Mouse (Mus musculus) MEL (cell line): ENCODE results near the gene Cage1. TPM values are rescaled to one million over a fixed set of nuclear protein-coding genes. Genes with fewer than 3 reads are reported as not detected.

Experiments
- DNase-seq: peaks from one replicate; pipeline ENCODE4 v3.0.0; 2011; ENCODE audit warnings: low read depth, low spot score
- H3K27ac ChIP-seq: 2 replicates; pipeline ENCODE4 v1.5.1; 2012; ENCODE audit warnings: low read depth, mild to moderate bottlenecking, control low read depth, low read length, moderate library complexity; ENCODE audit not compliant: control insufficient read depth
- H3K27me3 ChIP-seq, 2 experiments: fragments of 150-350 bp in 1 of 2; sonication (generic) in 1 of 2; 2 replicates each; pipeline ENCODE4 v1.6.1; 2012; ENCODE audit warnings: low read length in 2 of 2, mild to moderate bottlenecking in 2 of 2, improper control_type of control experiment in 1 of 2, moderate library complexity in 1 of 2; ENCODE audit not compliant: insufficient read depth in 2 of 2, control insufficient read depth in 1 of 2
- H3K36me3 ChIP-seq, 2 experiments: 2 replicates each; pipeline ENCODE4 v1.6.1; 2012 to 2014; ENCODE audit warnings: low read length in 2 of 2, improper control_type of control experiment in 1 of 2, inconsistent platforms in 1 of 2, mild to moderate bottlenecking in 1 of 2; ENCODE audit not compliant: insufficient read depth in 2 of 2, control insufficient read depth in 1 of 2
- H3K4me1 ChIP-seq, 2 experiments: fragments of 150-350 bp in 1 of 2; sonication (generic) in 1 of 2; 2 replicates each; pipeline ENCODE4 v1.6.1; 2012; ENCODE audit warnings: low read length in 2 of 2, improper control_type of control experiment in 1 of 2, mild to moderate bottlenecking in 1 of 2; ENCODE audit not compliant: insufficient read depth in 2 of 2, control insufficient read depth in 1 of 2
- H3K4me3 ChIP-seq, 2 experiments: fragments of 150-350 bp in 1 of 2; sonication (generic) in 1 of 2; 2 replicates each; pipeline ENCODE4 v1.5.1; 2012; ENCODE audit warnings: low read depth in 2 of 2, low read length in 2 of 2, mild to moderate bottlenecking in 2 of 2, moderate library complexity in 2 of 2, control low read depth in 1 of 2, improper control_type of control experiment in 1 of 2; ENCODE audit not compliant: control insufficient read depth in 1 of 2, insufficient read depth in 1 of 2
- H3K79me2 ChIP-seq: 2 replicates; pipeline ENCODE4 v1.6.1; 2012; ENCODE audit warnings: mild to moderate bottlenecking, low read length, moderate library complexity; ENCODE audit not compliant: control insufficient read depth, poor library complexity, insufficient read depth
- H3K9ac ChIP-seq: 2 replicates; pipeline ENCODE4 v1.6.1; 2012; ENCODE audit warnings: low read depth, mild to moderate bottlenecking, control low read depth, low read length, moderate library complexity; ENCODE audit not compliant: control insufficient read depth, poor library complexity, severe bottlenecking
- H3K9me3 ChIP-seq: fragments of 150-350 bp; sonication (generic); replicated peaks from 2 replicates; pipeline ENCODE4 v1.6.1; 2012; ENCODE audit warnings: mild to moderate bottlenecking, low read length, improper control_type of control experiment, moderate library complexity; ENCODE audit not compliant: insufficient read depth
- CHD1 ChIP-seq: IDR thresholded peaks from 2 replicates; pipeline ENCODE4 v1.6.1; 2012; ENCODE audit warnings: low read depth, mild to moderate bottlenecking, inconsistent platforms, low read length, improper control_type of control experiment
- EP300 ChIP-seq, 2 experiments: IDR thresholded peaks; 2 replicates each; pipeline ENCODE4 v1.6.1; 2011; ENCODE audit warnings: improper control_type of control experiment in 2 of 2, low read length in 2 of 2, low read depth in 1 of 2, mild to moderate bottlenecking in 1 of 2
- ETS1 ChIP-seq: IDR thresholded peaks from 2 replicates; pipeline ENCODE4 v1.6.1; 2012; ENCODE audit warnings: low read depth, mild to moderate bottlenecking, inconsistent platforms, low read length, improper control_type of control experiment, moderate library complexity
- GABPA ChIP-seq: IDR thresholded peaks from 2 replicates; pipeline ENCODE4 v1.6.1; 2012; ENCODE audit warnings: low read depth, mild to moderate bottlenecking, inconsistent platforms, low read length, improper control_type of control experiment, moderate library complexity
- JUND ChIP-seq: IDR thresholded peaks from 2 replicates; pipeline ENCODE4 v1.6.1; 2011; ENCODE audit warnings: low read depth, mild to moderate bottlenecking, improper control_type of control experiment, low read length
- KAT2A ChIP-seq: conservative IDR thresholded peaks from 2 replicates; pipeline ENCODE4 v1.6.1; 2012; ENCODE audit warnings: low read depth, low read length, improper control_type of control experiment, inconsistent platforms
- MEF2A ChIP-seq: IDR thresholded peaks from 2 replicates; pipeline ENCODE4 v1.6.1; 2014; ENCODE audit warnings: low read depth, mild to moderate bottlenecking, inconsistent platforms, low read length, improper control_type of control experiment; ENCODE audit not compliant: poor library complexity, insufficient replicate concordance, severe bottlenecking; ENCODE audit errors: extremely low read depth
- MXI1 ChIP-seq: IDR thresholded peaks from 2 replicates; pipeline ENCODE4 v1.6.1; 2011; ENCODE audit warnings: mild to moderate bottlenecking, low read depth, low read length, improper control_type of control experiment
- MYB ChIP-seq: IDR thresholded peaks from 2 replicates; pipeline ENCODE4 v1.6.1; 2011; ENCODE audit warnings: mild to moderate bottlenecking, low read depth, low read length, improper control_type of control experiment
- NELFE ChIP-seq: IDR thresholded peaks from 2 replicates; pipeline ENCODE4 v1.6.1; 2011; ENCODE audit warnings: low read depth, low read length, improper control_type of control experiment
- POLR2A ChIP-seq, 2 experiments: IDR thresholded peaks; 2 replicates each; pipeline ENCODE4 v1.6.1; 2011 to 2012; ENCODE audit warnings: low read length in 2 of 2, mild to moderate bottlenecking in 2 of 2, control low read depth in 1 of 2, improper control_type of control experiment in 1 of 2, low read depth in 1 of 2, moderate library complexity in 1 of 2; ENCODE audit not compliant: control insufficient read depth in 1 of 2, insufficient read depth in 1 of 2, poor library complexity in 1 of 2
- POLR2AphosphoS5 ChIP-seq: IDR thresholded peaks from 2 replicates; pipeline ENCODE4 v1.6.1; 2012; ENCODE audit warnings: low read depth, borderline replicate concordance, mild to moderate bottlenecking, inconsistent platforms, low read length, moderate library complexity, mixed read lengths
- RAD21 ChIP-seq: IDR thresholded peaks from 2 replicates; pipeline ENCODE4 v1.6.1; 2011; ENCODE audit warnings: mild to moderate bottlenecking, low read depth, low read length, improper control_type of control experiment
- RCOR1 ChIP-seq: IDR thresholded peaks from 2 replicates; pipeline ENCODE4 v1.6.1; 2012; ENCODE audit warnings: low read depth, mild to moderate bottlenecking, inconsistent platforms, low read length, improper control_type of control experiment
- SIN3A ChIP-seq: IDR thresholded peaks from 2 replicates; pipeline ENCODE4 v1.6.1; 2012; ENCODE audit warnings: low read length, improper control_type of control experiment, inconsistent platforms
- TCF12 ChIP-seq: IDR thresholded peaks from 2 replicates; pipeline ENCODE4 v1.6.1; 2014; ENCODE audit warnings: low read depth, mild to moderate bottlenecking, inconsistent platforms, low read length, improper control_type of control experiment, moderate library complexity
- ZKSCAN1 ChIP-seq: IDR thresholded peaks from 2 replicates; pipeline ENCODE4 v1.6.1; 2012; ENCODE audit warnings: low read depth, mild to moderate bottlenecking, inconsistent platforms, low read length, improper control_type of control experiment, moderate library complexity
- ZMIZ1 ChIP-seq: IDR thresholded peaks from 2 replicates; pipeline ENCODE4 v1.6.1; 2012; ENCODE audit warnings: low read depth, mild to moderate bottlenecking, inconsistent platforms, low read length, improper control_type of control experiment, moderate library complexity
- polyA plus RNA-seq, 2 experiments: library from polyadenylated mRNA; stranded (reverse) in 1 of 2; unstranded in 1 of 2; fragments of >175 nt in 1 of 2; fragments of >200 nt in 1 of 2; gene quantifications; 2 replicates each; pipeline versions ENCODE4 v1.2.1 to v1.2.4; 2012; ENCODE audit warnings: low replicate concordance in 2 of 2, low read depth in 1 of 2; ENCODE audit not compliant: insufficient read length in 2 of 2, insufficient read depth in 1 of 2, missing spikeins in 1 of 2
- total RNA-seq: library from RNA; depleted of rRNA; stranded (reverse); fragments of 300-350 nt; gene quantifications from 2 replicates; pipeline ENCODE4 v1.2.3, GENCODE M21; 2012

Cage1 gene
- total and polyA plus RNA-seq, 3 experiments, result 0.78 to 1.0 TPM; not detected in 1

DNA sequence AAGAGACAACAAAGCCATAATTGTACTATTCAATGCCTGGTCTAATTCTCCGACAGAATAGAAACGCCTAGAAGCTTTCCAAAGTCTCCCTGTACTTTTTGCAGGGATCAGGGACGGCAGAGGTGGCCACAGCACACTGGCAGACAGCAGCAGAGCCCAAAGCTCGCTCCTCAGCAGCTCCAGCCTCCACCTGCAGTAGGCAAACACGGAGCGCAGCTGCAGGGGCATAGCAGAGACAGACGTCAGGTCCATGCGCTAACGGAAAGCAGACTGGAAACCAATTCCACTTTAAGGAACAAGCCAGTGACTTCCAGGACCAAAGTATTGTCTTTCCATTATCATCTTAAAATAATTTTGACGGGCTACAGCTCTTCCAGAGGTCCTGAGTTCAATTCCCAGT, 50.7 kb downstream of the Cage1 start:
- H3K9ac ChIP-seq, result no peak overlapping the region
- TF ChIP-seq RCOR1 (no peak), EP300 (IDR thresholded peaks at IDR 0.05; ENCODE audit: low read depth in 1 of 2, low read length in 2 of 2) (no peak), MYB (no peak), GABPA (no peak), ETS1 (no peak), NELFE (no peak), JUND (no peak), SIN3A (no peak)
- H3K36me3 ChIP-seq, result peaks cover 8 to 78% of the 10 kb centered on the region in 2 experiments
- H3K79me2 ChIP-seq, result peaks cover 20% of the 10 kb centered on the region
- no peaks in the 10 kb centered on the region; a peak in 1 of 4 replicates for H3K4me1 ChIP-seq
- H3K27ac ChIP-seq, result no peak overlapping the region
- DNase-seq, result no peak
- H3K4me3 ChIP-seq, result no peak overlapping the region
- no peaks in the 10 kb centered on the region for H3K9me3 ChIP-seq
- no peaks in the 10 kb centered on the region for H3K27me3 ChIP-seq

GRCm38 (mm10) chr13:37981063-37981462, 55.8 kb downstream of the Cage1 start:
- Histone ChIP-seq H3K9me3 (no peaks in the 10 kb centered on the region), H3K4me1 (no peaks in the 10 kb centered on the region), H3K27ac (no peak overlapping the region), H3K9ac (no peak overlapping the region), H3K4me3 (no peak overlapping the region), H3K36me3 (peaks cover 0 to 79% of the 10 kb centered on the region in 2 experiments; a peak in 3 of 4 replicates), H3K27me3 (no peaks in the 10 kb centered on the region), H3K79me2 (no peaks in the 10 kb centered on the region)
- TF ChIP-seq RCOR1, result no peak
- TF ChIP-seq KAT2A, result no peak
- no peak for TF ChIP-seq RAD21
- no peak for TF ChIP-seq ZMIZ1
- no peak for TF ChIP-seq MEF2A
- TF ChIP-seq POLR2A (IDR thresholded peaks at IDR 0.05; ENCODE audit: control insufficient read depth in 1 of 2, insufficient read depth in 1 of 2, low read depth in 1 of 2, low read length in 2 of 2, poor library complexity in 1 of 2), result no peak
- no peak for TF ChIP-seq TCF12
- TF ChIP-seq POLR2AphosphoS5, result no peak
- no peak for TF ChIP-seq ETS1
- no peak for TF ChIP-seq ZKSCAN1
- TF ChIP-seq MXI1, result no peak
- no peak for TF ChIP-seq CHD1
- no peak for DNase-seq
